Mouse (Mus musculus) T-helper 17 cell (primary cell): Measurements from ENCODE around the gene Gfod2.

Source experiments
- in situ Hi-C, 2 experiments: fragments of 300-600 bp; cut with MboI, MseI; formaldehyde crosslinking; loops; 1 replicate in 1 of 2; 2 replicates in 1 of 2; pipeline ENCODE4 v1.15.1; 2025; ENCODE audit warnings: high pct_unique_total_duplicates in 2 of 2

Gene Gfod2

GRCm38 (mm10) chr8:105768485-105769257 is 10.2 kb upstream of the Gfod2 start:
- in situ Hi-C loops, result no loop called here

DNA sequence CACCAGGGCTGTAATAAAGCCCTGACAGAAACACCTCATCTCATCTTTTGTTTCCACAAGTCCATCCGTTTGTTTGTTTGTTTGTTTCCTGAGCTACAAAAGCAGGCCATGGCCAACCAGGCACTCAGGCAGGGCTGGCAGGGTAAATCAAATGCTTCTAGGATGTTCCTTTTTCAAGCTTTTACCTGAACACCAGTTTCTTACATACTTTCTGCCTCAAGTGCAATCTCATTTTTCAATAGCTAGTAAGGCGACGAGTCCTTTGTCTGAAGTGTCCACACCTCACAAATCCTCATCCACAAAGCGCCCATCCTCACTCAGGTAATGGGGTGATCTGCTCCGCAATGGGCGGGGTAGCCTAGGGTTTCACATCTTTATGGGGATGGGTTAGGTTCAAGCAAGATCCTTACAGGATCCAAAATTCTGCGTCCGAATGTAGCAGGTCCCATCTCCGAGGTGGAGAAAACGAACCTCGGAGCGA is 628 bp downstream of the Gfod2 start:
- in situ Hi-C loops, result no loop called here

DNA sequence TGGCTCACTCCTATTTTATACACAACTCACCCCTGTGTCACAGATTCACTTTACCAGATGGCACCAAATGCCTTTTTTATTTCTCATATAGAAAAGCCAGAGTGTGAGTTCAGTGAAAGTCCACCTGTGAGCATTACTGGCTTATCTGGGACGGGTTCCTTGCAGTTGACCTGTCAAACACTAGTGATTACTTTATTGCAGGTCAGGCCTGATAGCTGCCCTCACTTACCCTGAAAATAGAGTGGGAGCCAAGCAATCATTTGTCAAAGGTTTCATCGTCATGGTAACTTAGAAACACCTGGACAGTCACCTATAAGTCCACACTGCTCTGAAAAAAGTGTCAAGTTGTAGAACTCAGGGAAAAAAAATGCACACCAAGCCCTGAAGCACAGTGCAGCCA is 3.8 kb downstream of the Gfod2 start:
- in situ Hi-C loops, result no loop called here

DNA sequence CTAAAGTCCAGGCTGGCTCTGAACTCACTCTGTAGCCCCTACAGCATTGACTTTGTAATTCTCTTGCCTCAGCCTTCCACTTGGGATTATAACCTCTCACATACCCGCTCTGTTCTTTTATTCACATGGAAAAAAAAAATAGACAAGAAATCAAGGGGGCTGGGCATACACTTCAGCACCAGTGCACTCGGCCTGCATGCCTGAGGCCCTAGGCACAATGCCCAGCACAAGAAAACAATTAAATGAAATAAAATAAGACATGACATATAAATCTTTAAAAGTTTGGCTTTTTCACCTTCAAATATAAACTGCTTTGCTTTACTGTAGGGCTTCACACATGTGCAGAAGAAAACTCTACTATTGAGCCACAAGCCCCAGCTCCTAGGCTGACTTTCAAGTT is 4.5 kb downstream of the Gfod2 start:
- in situ Hi-C loops, result no loop called here

DNA sequence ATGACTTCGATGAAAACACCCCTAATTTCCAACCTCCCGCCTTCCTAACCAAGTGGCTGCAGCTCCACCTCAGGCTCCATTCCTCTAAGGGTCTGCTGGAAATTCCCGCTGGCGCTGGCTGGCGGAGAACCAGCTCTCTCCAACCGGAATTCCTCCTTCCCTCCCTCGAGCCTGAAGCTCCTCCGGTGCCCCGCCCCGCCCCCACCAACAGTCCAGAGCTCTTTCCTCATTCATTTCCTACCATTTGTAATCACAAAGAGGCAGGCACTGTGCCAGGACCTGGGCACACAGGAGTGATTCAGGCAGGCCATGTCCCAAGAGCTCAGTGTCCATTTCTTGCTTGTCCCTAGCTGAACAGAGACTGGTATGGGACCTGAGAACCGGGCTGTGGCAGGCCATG is 7.9 kb downstream of the Gfod2 start:
- in situ Hi-C loops, result no loop called here

DNA sequence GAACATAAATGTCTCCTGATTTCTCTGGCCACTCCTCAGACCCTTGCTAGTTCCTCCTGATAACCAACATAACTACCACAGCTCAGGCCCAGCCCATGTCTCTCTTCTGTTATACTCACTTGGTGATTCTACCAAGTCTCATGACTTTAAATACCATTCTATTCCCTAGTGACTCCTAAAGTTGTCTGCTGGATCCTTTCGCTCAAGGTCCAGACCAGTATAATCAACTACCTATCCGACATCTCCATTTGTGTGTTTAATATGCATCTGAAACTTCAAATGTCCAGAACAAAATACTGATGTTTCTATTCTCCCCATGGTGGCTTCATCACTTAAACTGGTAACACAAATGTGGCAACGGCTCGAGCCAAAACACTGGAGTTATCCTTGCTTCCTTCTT is 15.2 kb downstream of the Gfod2 start:
- in situ Hi-C loops, result no loop called here

GRCm38 (mm10) chr8:105739216-105739615 is 19.2 kb downstream of the Gfod2 start:
- in situ Hi-C loops, result no loop called here

- in situ Hi-C loops, result no loop called here
These were observed 26.3 kb downstream of the Gfod2 start for GRCm38 (mm10) chr8:105732186-105732585.

DNA sequence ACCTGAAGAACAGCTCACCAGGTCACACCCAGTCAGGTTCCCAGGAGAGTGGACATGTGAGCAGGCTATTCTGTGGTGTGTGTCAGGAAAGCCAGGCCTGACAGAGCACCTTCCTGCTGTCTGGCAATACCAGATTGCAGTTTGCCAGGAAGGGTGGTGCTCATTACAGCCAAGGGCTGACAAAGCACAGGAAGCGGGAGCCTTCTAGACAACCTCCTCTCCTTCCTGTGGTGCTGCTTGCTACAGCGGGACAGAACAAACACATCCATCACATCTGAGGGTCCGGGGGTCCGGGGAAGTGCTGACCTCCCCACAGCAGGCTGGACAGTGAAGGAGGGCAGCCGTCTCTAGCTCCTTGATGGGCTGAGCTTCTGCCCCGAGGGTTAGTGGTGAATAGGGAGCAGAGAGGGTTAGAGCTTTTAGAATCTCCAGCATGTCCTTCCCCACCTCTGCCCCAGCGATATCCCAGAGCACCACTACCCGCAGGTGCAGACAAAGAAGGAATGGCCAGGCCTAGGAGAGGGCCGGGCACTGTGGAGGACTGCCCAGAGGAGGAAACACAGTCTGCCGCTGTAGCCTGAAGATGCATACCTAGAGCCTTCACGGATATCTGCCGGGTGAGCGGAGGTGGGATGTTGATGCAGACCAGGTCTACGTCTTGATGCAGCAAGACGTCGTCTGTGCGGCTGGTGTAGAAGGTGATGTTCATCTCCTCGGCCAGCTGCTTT is 30.9 kb downstream of the Gfod2 start:
- in situ Hi-C loops, result no loop called here

GRCm38 (mm10) chr8:105725726-105726125 is 32.7 kb downstream of the Gfod2 start:
- in situ Hi-C loops, result no loop called here

DNA sequence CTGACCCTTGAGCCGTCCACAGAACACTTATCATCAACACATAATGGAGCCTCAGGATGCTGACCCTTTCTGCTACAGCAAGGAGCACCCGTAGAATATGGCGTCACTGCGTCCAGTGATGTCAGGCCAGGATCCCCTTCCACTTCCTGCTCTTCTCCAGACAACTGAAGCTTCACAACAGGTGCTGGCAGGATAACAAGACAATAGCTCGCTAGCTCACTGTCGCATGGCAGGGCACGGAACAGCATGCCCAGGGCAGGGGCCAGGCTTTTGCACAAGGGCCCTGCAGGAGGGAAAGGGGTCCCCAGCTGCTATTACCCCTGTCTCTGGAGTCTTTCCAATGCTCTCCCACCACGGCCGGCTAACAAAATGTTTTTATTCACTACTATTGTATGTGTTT is 35.6 kb downstream of the Gfod2 start:
- in situ Hi-C loops, result no loop called here

DNA sequence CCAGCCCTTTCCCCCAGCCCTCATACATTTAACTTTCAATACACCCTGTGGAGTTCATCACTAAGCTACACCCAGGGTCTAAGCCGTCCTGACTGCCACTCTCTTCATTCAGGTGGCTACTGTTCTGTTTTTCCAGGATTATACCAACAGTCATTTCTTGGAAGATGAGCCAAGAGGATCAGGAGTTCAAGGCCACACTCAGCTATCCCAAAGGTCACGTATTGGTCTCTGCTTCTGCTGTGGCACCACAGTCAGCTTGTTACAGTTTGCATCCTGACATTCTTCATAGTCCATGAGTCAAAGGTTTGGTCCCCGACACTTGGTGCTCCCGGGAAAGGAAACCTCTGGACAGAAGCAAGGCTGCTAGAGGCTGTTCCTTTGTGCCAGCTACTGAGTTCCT is 38.8 kb downstream of the Gfod2 start:
- in situ Hi-C loops, result no loop called here

DNA sequence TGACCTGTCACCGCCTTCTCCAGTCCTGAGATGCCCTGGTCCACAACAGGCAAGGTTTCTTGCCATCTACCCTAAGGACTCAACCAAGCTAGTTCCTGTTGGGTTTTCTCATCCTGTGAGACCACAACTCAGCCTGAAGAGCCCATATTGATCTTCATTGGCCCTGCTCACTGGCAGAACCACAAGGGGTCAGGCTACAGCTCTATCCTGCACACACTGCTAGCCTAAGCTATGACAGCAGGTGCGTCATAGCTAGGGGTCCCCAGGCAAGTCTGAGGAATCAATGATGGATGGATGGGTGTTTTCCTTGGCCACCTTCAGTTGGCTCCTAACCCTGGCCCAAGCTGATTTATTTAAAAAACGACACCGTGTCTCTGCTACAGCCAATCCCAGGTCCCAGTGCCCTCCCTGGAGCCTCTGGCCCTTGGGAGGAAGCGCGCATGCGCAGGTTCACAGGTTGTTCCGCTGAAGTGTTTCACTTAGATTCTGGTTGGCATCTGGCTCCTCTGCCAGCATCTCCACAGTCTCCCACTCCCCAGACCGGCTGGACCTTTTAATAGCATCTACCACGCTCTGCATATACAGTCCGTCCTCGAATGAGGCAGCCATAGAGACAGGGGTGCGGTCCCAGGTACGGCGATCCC is 42.0 kb downstream of the Gfod2 start:
- in situ Hi-C loops, result no loop called here

- in situ Hi-C loops, result no loop called here
These were observed 43.4 kb downstream of the Gfod2 start for GRCm38 (mm10) chr8:105715042-105715441.

DNA sequence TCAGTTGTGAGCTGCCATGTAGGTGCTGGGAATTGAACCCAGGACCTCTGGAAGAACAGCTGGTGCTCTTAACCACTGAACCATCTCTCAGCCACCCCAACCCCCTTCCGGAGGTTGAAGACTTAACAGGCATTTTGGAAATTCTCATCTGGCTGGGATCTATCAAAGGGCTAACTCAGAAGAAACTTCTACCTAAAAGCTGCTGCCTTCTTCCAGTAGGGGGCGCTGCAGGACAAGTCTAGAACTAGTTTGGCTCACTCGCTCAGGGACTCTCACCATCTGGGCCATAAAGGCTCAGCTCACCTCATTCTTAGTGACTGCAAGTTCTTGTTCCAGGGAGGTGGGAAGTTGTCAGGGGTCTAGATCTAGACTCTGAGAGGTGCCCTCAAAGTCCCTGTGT is 44.3 kb downstream of the Gfod2 start:
- in situ Hi-C loops, result loop anchor here (5.0 kb wide), 3 partner anchors 68 to 223 kb away; partner anchors contain the start of genes Ctrl (in 1 of the 2) and Psmb10 (in 1 of the 2)

- in situ Hi-C loops, result loop anchor here (5.0 kb wide), 3 partner anchors 70 to 225 kb away; partner anchors contain the start of genes Ctrl (in 1 of the 2) and Psmb10 (in 1 of the 2)
These were observed 46.2 kb downstream of the Gfod2 start for GRCm38 (mm10) chr8:105712286-105712685.

GRCm38 (mm10) chr8:105709317-105709716 is 49.1 kb downstream of the Gfod2 start:
- in situ Hi-C loops, result no loop called here

DNA sequence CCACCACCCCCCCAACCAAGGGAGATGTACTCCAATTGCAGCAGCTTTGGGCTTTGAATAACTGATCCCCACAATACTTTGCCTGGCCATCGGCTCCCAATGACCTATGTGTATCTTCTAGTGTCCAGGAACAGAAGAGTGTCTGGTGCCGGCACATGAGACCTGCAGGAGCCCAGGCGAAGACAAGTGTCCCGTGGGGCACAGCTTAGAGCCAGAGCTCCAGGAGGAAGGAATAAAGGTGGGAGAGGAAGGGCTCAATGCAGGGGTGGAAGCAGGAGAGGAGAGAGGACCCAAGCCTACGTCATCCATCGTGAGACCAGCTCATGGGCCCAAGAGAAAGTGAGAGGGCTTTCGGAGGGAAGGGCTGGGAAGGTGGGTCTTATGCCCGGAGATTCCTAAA is 49.8 kb downstream of the Gfod2 start:
- in situ Hi-C loops, result no loop called here

DNA sequence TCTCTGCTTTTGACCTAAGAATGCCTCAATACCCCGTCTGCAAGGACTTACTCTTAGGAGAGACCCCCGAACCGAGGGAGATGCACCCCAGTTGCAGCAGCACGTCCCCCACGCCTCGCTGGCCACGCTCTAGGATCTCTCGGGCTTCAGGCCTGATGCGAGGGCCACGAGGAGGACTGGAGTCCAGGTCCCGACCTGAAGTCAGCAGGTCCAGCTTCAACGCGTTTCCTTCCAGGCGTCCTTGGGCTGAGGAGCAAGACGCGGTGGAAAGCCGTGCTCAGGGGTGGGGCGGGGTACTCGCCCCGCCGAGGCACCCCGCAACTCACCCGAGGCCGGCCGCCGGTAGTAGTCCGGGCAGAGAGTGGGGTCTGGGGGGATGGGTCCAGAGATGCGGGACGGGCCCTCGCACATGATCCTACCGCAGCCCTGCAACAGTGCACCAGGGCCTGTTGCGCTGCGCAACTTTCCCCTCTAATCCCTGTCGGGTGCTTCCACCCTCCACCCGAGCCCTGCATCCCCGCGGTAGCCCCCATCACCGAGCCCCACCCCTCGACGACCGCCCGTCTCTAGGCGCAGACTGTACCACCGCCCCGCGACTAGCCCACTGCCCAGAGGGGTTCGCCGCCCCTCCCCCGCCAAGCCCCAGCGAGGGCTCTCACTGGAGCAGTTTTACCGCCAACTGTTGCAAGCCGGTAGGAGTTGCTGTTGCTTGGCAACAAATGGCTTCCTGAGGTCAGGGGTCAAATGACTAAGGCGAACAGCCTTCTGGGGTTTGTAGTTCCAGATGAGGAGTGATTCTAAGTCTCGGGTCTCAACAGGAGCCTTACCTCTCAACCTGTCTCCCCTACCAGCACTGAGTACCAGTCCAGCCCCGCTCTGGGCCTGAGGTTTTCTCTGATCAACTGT is 50.7 kb downstream of the Gfod2 start, which contains the start of the genes 4933405L10Rik and Enkd1:
4933405L10Rik (plus strand) TSS at position 158 of the 906 bp plus-strand sequence.
Enkd1 (minus strand) TSS at position 713 of the 906 bp plus-strand sequence.
- in situ Hi-C loops, result no loop called here

GRCm38 (mm10) chr8:105706426-105706825 is 52.0 kb downstream of the Gfod2 start:
- in situ Hi-C loops, result no loop called here

GRCm38 (mm10) chr8:105704955-105705354 is 53.5 kb downstream of the Gfod2 start:
- in situ Hi-C loops, result no loop called here
